Mouse (Mus musculus): ENCODE data around the gene Ube2h. TPM values are rescaled to one million over a fixed set of nuclear protein-coding genes. Genes with fewer than 3 reads are reported as not detected.
"Not testable (repeated sequence)": the region's sequence is repeated elsewhere in the genome, so short reads cannot be mapped to it uniquely, and the experiment has no call there.

The Ube2h gene
- polyA plus RNA-seq, 1 experiment from 2014 or later: 35.4 TPM

GRCm38 (mm10) chr6:30321002-30321401 is 16.7 kb upstream of the Ube2h start:
- no peaks in the 10 kb centered on the region for H3K36me3 ChIP-seq
- H3K9ac ChIP-seq: no peak overlapping the region
- H3K4me3 ChIP-seq (replicated peaks): no peak overlapping the region
- 45% methylated on average over 4 of the region's 4 CpGs for WGBS
- H3K4me1 ChIP-seq (replicated peaks): no peaks in the 10 kb centered on the region
- H3K4me2 ChIP-seq (replicated peaks): no peak overlapping the region
- H3K27me3 ChIP-seq (replicated peaks): no peaks in the 10 kb centered on the region
- peak; percentile 55 for ATAC-seq
- no peaks in the 10 kb centered on the region for H3K9me3 ChIP-seq
- H3K27ac ChIP-seq: no peak overlapping the region

- no peaks in the 10 kb centered on the region for H3K9me3 ChIP-seq
- no peaks in the 10 kb centered on the region for H3K27me3 ChIP-seq (replicated peaks)
- no peaks in the 10 kb centered on the region for H3K36me3 ChIP-seq
- no peak overlapping the region for H3K4me2 ChIP-seq (replicated peaks)
- H3K27ac ChIP-seq: no peak overlapping the region
- no peaks in the 10 kb centered on the region for H3K4me1 ChIP-seq (replicated peaks)
- H3K9ac ChIP-seq: no peak overlapping the region
- no peak for ATAC-seq
- H3K4me3 ChIP-seq (replicated peaks): no peak overlapping the region
- WGBS: 73% methylated on average over 5 of the region's 5 CpGs
Measured at GRCm38 (mm10) chr6:30319216-30319615, 14.9 kb upstream of the Ube2h start.

GRCm38 (mm10) chr6:30312006-30312405 is 7.7 kb upstream of the Ube2h start:
- Histone ChIP-seq H3K4me1 (replicated peaks) (peaks cover 17% of the 10 kb centered on the region), H3K9me3 (no peaks in the 10 kb centered on the region), H3K27me3 (replicated peaks) (no peaks in the 10 kb centered on the region), H3K27ac (peak overlapping the region; percentile 61), H3K4me2 (replicated peaks) (no peak overlapping the region), H3K36me3 (no peaks in the 10 kb centered on the region), H3K4me3 (replicated peaks) (no peak overlapping the region), H3K9ac (no peak overlapping the region)
- ATAC-seq: peak; percentile 54
- 17% methylated on average over 1 of the region's 1 CpGs for WGBS

- no peak overlapping the region for H3K4me3 ChIP-seq (replicated peaks)
- H3K4me1 ChIP-seq (replicated peaks): peaks cover 18% of the 10 kb centered on the region
- H3K36me3 ChIP-seq: no peaks in the 10 kb centered on the region
- H3K9me3 ChIP-seq: no peaks in the 10 kb centered on the region
- H3K27me3 ChIP-seq (replicated peaks): no peaks in the 10 kb centered on the region
- H3K9ac ChIP-seq: no peak overlapping the region
- H3K27ac ChIP-seq: peak overlapping the region; percentile 68
- no peak overlapping the region for H3K4me2 ChIP-seq (replicated peaks)
- no peak for ATAC-seq
- 45% methylated on average over 4 of the region's 4 CpGs for WGBS
Measured at GRCm38 (mm10) chr6:30308751-30309150, 4.4 kb upstream of the Ube2h start.

GRCm38 (mm10) chr6:30307691-30308090 is 3.4 kb upstream of the Ube2h start:
- Histone ChIP-seq H3K9me3 (no peaks in the 10 kb centered on the region), H3K36me3 (no peaks in the 10 kb centered on the region), H3K9ac (peak overlapping the region; percentile 9; the same call in 1 of the 2 replicates), H3K27me3 (replicated peaks) (no peaks in the 10 kb centered on the region), H3K4me3 (replicated peaks) (no peak overlapping the region), H3K27ac (peak overlapping the region; percentile 68), H3K4me2 (replicated peaks) (peak overlapping the region; percentile 36), H3K4me1 (replicated peaks) (peaks cover 18% of the 10 kb centered on the region)
- peak; percentile 75 for ATAC-seq
- WGBS: 8% methylated on average over 9 of the region's 9 CpGs

- not testable (repeated sequence) for H3K9me3 ChIP-seq; H3K36me3 ChIP-seq; H3K27me3 ChIP-seq (replicated peaks); ATAC-seq
- peak overlapping the region; percentile 68 for H3K4me2 ChIP-seq (replicated peaks)
- peak overlapping the region; percentile 69 for H3K4me3 ChIP-seq (replicated peaks)
- 0% methylated on average over 42 of the region's 66 CpGs for WGBS
- H3K9ac ChIP-seq: peak overlapping the region; percentile 80
- H3K27ac ChIP-seq: peak overlapping the region; percentile 94
- H3K4me1 ChIP-seq (replicated peaks): peaks cover 38% of the 10 kb centered on the region
Measured at GRCm38 (mm10) chr6:30303771-30304398, 454 bp downstream of the Ube2h start.

GRCm38 (mm10) chr6:30302781-30303631 is 1.3 kb downstream of the Ube2h start:
- under 1% methylated on average over 11 of the region's 11 CpGs for WGBS
- no peak for ATAC-seq

GRCm38 (mm10) chr6:30302156-30302555 is 2.2 kb downstream of the Ube2h start:
- ATAC-seq: no peak
- H3K4me2 ChIP-seq (replicated peaks): peak overlapping the region; percentile 68
- no peak overlapping the region for H3K27ac ChIP-seq
- H3K9ac ChIP-seq: peak overlapping the region; percentile 11; the same call in 1 of the 2 replicates
- 0 out of 2 replicates have a peak, but pooled peaks cover 5% of the 10 kb centered on the region for H3K36me3 ChIP-seq
- H3K4me1 ChIP-seq (replicated peaks): peaks cover 23% of the 10 kb centered on the region; the same call in 1 of the 2 replicates
- no peaks in the 10 kb centered on the region for H3K9me3 ChIP-seq
- H3K4me3 ChIP-seq (replicated peaks): peak overlapping the region; percentile 69
- WGBS: 13% methylated on average over 4 of the region's 4 CpGs
- H3K27me3 ChIP-seq (replicated peaks): no peaks in the 10 kb centered on the region

More at GRCm38 (mm10) chr6:30302781-30303631, 1.3 kb downstream of the Ube2h start:
- Histone ChIP-seq H3K4me2 (replicated peaks) (peak overlapping the region; percentile 68), H3K9me3 (no peaks in the 10 kb centered on the region), H3K4me1 (replicated peaks) (peaks cover 30% of the 10 kb centered on the region; the same call in 1 of the 2 replicates), H3K27ac (peak overlapping the region; percentile 94), H3K36me3 (0 out of 2 replicates have a peak, but pooled peaks cover 3% of the 10 kb centered on the region), H3K9ac (peak overlapping the region; percentile 80), H3K4me3 (replicated peaks) (peak overlapping the region; percentile 69), H3K27me3 (replicated peaks) (no peaks in the 10 kb centered on the region)

GRCm38 (mm10) chr6:30300901-30301300 is 3.4 kb downstream of the Ube2h start:
- 9% methylated on average over 7 of the region's 7 CpGs for WGBS
- peak overlapping the region; percentile 68 for H3K4me2 ChIP-seq (replicated peaks)
- H3K4me1 ChIP-seq (replicated peaks): peaks cover 20% of the 10 kb centered on the region; the same call in 1 of the 2 replicates
- H3K4me3 ChIP-seq (replicated peaks): peak overlapping the region; percentile 69
- peak overlapping the region; percentile 76 for H3K27ac ChIP-seq
- peak overlapping the region; percentile 24; the same call in 1 of the 2 replicates for H3K9ac ChIP-seq
- no peaks in the 10 kb centered on the region for H3K27me3 ChIP-seq (replicated peaks)
- 0 out of 2 replicates have a peak, but pooled peaks cover 5% of the 10 kb centered on the region for H3K36me3 ChIP-seq
- ATAC-seq: no peak
- no peaks in the 10 kb centered on the region for H3K9me3 ChIP-seq

- ATAC-seq: peak; percentile 78
- Histone ChIP-seq H3K4me2 (replicated peaks) (peak overlapping the region; percentile 68), H3K4me3 (replicated peaks) (peak overlapping the region; percentile 69), H3K4me1 (replicated peaks) (peaks cover 20% of the 10 kb centered on the region; the same call in 1 of the 2 replicates), H3K36me3 (0 out of 2 replicates have a peak, but pooled peaks cover 5% of the 10 kb centered on the region), H3K9me3 (no peaks in the 10 kb centered on the region), H3K27me3 (replicated peaks) (no peaks in the 10 kb centered on the region), H3K9ac (0 out of 2 replicates have a peak overlapping the region, but pooled peaks have one; percentile 24), H3K27ac (peak overlapping the region; percentile 76)
- 3% methylated on average over 5 of the region's 5 CpGs for WGBS
Measured at GRCm38 (mm10) chr6:30300372-30300771, 4.0 kb downstream of the Ube2h start.

- no peak for ATAC-seq
- no peak overlapping the region for H3K4me2 ChIP-seq (replicated peaks)
Measured at GRCm38 (mm10) chr6:30299683-30300082, 4.7 kb downstream of the Ube2h start.

GRCm38 (mm10) chr6:30299116-30299515 is 5.2 kb downstream of the Ube2h start:
- Histone ChIP-seq H3K4me1 (replicated peaks) (peaks cover 20% of the 10 kb centered on the region; the same call in 1 of the 2 replicates), H3K27me3 (replicated peaks) (no peaks in the 10 kb centered on the region), H3K27ac (no peak overlapping the region), H3K9me3 (no peaks in the 10 kb centered on the region), H3K4me2 (replicated peaks) (no peak overlapping the region), H3K9ac (no peak overlapping the region), H3K36me3 (0 out of 2 replicates have a peak, but pooled peaks cover 5% of the 10 kb centered on the region), H3K4me3 (replicated peaks) (no peak overlapping the region)
- no peak for ATAC-seq
- 58% methylated on average over 1 of the region's 1 CpGs for WGBS

More at GRCm38 (mm10) chr6:30299683-30300082, 4.7 kb downstream of the Ube2h start:
- H3K9ac ChIP-seq: no peak overlapping the region
- 0 out of 2 replicates have a peak, but pooled peaks cover 5% of the 10 kb centered on the region for H3K36me3 ChIP-seq
- H3K4me3 ChIP-seq (replicated peaks): no peak overlapping the region
- H3K9me3 ChIP-seq: no peaks in the 10 kb centered on the region
- peaks cover 20% of the 10 kb centered on the region; the same call in 1 of the 2 replicates for H3K4me1 ChIP-seq (replicated peaks)
- H3K27ac ChIP-seq: no peak overlapping the region
- H3K27me3 ChIP-seq (replicated peaks): no peaks in the 10 kb centered on the region
- WGBS: 78% methylated on average over 5 of the region's 5 CpGs
